Mouse (Mus musculus): ENCODE data around the gene Lin28a.

GRCm38 (mm10) chr4:133982936-133983335 is 35.7 kb downstream of the Lin28a start:
- TF ChIP-seq CTCF (IDR thresholded peaks at IDR 0.05; ENCODE audit: insufficient read depth, low read length) (no peak), POLR2A (IDR thresholded peaks at IDR 0.05; ENCODE audit: borderline replicate concordance, extremely low read depth, low read depth, low read length) (no peak)
